Mouse (Mus musculus): ENCODE measurements around the gene Mrpl3.
"Not testable (repeated sequence)": the region's sequence is repeated elsewhere in the genome, so short reads cannot be mapped to it uniquely, and the experiment has no call there.

The Mrpl3 gene

DNA sequence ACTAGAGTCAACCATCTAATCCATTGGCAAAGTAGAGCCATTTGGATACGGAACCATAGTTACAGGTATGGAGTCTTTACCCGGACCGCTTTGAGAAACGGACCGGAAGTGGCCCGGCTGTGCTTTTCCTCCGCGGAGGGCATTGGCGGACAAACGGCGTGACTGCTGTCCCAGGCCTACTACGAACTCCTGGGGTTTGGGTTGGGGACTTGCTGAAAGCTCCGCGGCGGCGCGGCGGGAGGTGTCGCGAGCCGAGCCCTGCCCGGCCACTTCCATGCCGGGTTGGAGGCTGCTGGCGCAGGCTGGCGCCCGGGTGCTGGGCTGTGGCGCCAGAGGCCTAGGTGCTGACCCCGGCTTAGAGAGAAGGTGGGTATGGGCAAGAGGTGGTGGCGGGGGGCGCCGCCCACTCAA is at the start of gene Mrpl3:
Gene Mrpl3, plus strand, starts transcription at position 93 of the 411 bp plus-strand sequence.
- DNase-seq, result peak; percentile 88

DNA sequence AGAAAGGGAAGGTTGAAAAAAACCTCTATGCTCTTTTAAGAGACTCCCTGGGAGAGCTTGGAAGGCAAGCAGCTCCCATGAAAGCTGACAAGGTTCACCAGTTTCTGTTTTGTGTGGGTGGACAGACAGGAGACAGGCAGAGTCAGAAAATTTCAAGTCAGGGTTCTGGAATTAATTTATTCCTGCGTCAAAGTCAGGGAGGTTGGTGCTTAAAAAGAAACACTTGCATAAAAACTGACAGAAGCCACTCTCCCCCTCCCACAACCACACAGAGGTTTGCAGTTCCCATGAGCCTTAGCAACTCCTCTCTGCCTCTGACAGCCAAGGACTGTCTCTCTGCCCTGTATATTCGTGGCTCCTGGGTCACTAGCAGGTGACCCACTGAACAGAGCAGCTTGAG is 42.3 kb upstream of the Mrpl3 start:
- no peak for DNase-seq

GRCm38 (mm10) chr9:105018186-105018585 is 34.9 kb upstream of the Mrpl3 start:
- DNase-seq, result no peak

- no peak for DNase-seq
These were observed 24.7 kb upstream of the Mrpl3 start for GRCm38 (mm10) chr9:105028311-105028710.

GRCm38 (mm10) chr9:105032572-105032971 is 20.5 kb upstream of the Mrpl3 start:
- no peak for DNase-seq

- no peak for DNase-seq
These were observed 19.4 kb upstream of the Mrpl3 start for GRCm38 (mm10) chr9:105033641-105034040.

- no peak for DNase-seq
These were observed 15.2 kb upstream of the Mrpl3 start for GRCm38 (mm10) chr9:105037847-105038246.

DNA sequence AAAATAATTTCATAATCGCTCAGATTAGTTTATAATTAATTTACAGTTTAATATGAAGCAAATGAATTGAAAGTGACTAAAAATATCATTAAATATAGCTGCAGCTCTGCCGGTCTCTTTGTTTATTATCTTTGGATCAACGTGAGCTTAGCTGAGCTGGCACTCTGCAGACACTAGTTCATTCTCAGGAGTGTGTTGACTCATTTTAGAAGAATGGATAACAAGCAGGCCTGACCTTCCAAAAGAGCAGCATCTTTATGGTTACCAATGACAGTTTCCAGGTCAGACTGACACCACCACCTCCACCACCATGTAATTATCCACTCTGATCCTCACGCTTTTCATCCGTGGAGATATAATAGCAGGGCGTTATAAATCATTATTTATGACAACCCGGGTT is 7.0 kb upstream of the Mrpl3 start:
- no peak for DNase-seq

DNA sequence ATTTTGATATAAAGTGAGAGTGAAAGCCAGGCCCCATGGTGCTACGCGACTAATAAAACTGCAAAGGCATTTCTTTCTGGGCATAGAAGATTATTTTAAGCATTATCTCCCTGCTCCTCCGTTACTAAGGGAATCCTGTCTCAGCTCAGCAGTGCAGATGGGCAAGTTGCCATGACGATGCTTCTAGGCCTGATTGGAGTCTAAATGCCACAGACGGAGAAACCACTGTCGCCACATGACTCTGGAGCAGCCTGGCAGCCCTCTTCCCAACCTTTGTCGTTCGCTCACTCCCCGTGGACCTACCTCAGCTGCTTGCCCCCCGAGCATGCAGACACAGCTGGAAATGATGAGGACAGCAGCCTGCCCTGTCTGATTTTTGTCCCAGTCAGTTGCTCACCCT is 4.7 kb upstream of the Mrpl3 start:
- no peak for DNase-seq

DNA sequence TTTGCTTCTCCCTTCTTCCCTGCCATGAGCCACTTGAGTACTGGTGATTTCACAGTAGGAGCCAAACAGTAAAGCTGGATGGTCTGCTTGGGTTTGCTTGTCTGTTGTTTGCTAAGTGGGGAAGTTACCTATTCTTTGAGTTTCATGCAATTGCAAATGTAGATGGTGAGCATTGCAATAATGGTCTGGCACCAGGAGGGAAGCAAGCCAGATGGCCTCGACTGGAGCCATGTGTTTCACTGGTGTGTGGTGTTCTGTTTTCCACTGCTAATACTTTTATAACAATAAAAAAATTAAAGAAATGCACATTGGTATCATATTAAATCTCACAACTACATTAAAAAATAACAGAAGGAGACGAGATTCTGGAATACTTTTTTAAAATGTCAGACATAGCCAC is 3.4 kb upstream of the Mrpl3 start:
- no peak for DNase-seq

DNA sequence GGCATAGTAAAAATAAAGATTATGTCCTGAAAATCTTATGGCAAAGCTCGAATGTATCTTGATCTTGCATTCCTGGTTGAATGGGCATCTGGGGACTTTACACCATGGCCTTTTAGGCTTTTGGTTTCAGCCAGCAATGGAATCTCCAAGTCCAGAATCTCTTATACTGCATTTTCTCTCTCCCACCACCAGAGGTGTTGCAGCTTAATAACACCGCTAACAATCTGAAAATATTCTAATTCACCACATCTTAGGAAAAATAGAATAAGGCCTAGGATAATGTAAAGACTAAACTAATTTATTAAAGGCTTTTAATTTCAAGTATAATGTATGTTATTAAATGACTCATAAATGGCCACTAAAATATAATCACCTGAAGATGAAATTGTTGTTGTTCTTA is 2.8 kb upstream of the Mrpl3 start:
- no peak for DNase-seq

DNA sequence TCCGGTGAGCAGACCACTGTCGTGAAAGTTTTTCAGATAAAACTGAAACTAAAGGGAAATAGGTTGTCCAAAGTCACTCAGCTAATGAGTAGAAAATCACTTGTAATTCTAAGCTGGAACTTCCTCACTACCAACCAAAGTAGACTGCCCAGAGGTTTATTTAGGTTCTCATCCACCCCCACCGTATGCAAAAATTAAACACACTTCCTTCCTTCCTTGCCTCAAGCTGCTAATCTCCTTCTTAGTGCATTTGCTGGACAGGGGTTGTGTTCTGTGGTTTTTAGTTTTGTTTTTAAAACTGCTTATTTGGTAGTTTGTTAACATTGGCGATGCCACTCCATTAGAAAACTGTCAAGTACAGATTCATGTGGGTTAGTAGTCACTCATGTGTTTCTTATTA is 773 bp downstream of the Mrpl3 start:
- no peak for DNase-seq

GRCm38 (mm10) chr9:105069106-105069505 is 16.1 kb downstream of the Mrpl3 start:
- DNase-seq, result no peak

GRCm38 (mm10) chr9:105072991-105073748 is 20.1 kb downstream of the Mrpl3 start:
- no peak for DNase-seq

- no peak for DNase-seq
These were observed 21.8 kb downstream of the Mrpl3 start for GRCm38 (mm10) chr9:105074851-105075250.

- DNase-seq, result no peak
These were observed 23.9 kb downstream of the Mrpl3 start for GRCm38 (mm10) chr9:105076756-105077424.

- no peak for DNase-seq
These were observed 25.4 kb downstream of the Mrpl3 start for GRCm38 (mm10) chr9:105078460-105078859.

- DNase-seq, result no peak
These were observed 27.2 kb downstream of the Mrpl3 start for GRCm38 (mm10) chr9:105080246-105080645.

DNA sequence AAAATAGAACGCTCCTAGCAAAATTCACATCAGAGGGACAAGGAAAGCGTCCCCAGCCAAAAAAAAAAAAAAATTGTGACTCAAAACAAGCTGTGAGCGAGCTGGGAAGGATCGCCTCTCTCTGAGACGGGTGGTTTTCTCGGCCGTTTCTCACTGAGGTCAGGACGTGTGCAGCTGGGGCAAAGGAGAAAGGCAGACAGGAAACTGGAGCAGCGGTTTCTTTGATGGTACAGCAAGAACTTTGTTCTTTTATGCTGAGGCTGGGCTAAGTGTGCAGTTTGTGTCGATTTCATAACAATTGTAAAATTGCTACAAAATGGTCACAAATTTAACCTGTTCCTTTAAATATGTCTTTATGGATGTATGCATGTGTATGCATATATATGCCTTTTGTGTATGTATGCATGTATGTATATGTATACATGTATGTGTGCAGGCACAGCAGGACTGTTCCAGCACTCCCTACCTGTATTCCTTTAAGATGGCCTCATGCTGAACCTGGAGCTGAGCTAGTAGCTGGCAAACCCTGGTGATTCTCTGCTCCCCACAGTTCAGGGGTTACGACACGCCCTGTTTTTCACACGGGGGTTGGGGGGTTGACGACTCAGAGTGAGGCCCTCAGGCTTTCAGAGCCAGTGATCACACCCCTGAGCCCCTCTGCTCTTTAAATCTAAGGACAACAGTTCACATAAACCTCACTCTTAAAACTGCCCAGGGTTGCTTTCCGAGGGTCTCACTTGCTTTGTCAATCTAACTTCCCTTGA is 48.0 kb downstream of the Mrpl3 start:
- no peak for DNase-seq

- DNase-seq, result no peak
These were observed 48.9 kb downstream of the Mrpl3 start for GRCm38 (mm10) chr9:105101911-105102310.

- no peak for DNase-seq
These were observed 50.9 kb downstream of the Mrpl3 start for GRCm38 (mm10) chr9:105103893-105104292.

GRCm38 (mm10) chr9:105125206-105125605 is 72.2 kb downstream of the Mrpl3 start:
- not testable (repeated sequence) for DNase-seq

All from cerebellum, adult 8-10 months (tissue).